Comparison of ENCODE assay signal across 7 mouse cellular contexts in the genomic region with DNA sequence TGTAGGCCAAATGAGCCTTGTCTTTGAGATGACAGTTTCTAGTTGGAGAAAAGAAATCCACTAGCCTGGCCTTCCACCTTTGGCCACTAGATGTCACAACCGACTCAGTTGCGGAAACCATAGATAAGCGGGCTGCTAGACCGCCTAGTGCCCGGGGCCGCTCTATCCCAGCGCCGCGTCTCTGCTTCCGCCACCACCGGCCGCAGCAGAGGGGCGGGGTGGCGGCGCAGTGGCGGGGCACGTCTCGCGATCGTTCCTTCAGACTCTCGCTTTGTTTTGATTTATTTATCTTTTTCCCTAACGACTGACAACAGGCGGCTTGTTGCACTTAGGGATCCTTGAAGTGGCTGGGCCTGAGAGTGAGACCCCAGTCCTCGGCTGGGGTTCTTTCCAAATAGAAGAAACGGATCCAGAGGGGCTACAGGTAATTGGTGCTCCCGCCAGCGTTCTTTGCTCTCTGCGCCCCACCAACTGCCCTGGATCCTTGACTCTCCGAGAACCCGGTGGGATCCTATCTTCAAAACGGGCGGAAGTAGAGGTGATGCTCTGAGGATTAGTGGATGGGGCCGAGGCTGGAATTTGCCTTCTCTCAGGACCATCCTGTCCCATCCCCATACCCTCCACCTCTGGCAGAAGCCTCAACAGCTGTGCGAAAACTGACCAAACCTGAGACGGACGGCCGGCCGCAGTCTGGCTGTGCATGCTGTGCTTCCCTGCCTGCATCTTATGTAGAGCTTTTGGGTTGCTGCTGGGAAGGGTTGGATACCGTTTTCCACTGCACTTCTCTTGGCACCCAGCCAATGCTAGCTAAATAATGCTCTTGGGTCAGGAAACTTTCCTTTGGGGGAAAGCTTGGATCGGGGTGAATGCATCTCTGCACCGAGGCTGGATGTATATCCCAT. TPM values are rescaled to one million over a fixed set of nuclear protein-coding genes. Genes with fewer than 3 reads are reported as not detected.
DNase-seq lines count a peak whose midpoint lies in the region; ATAC-seq and TF ChIP-seq lines count a peak whose summit lies in the region.

No protein-coding gene starts in this region.

- intact Hi-C loops in left cerebral cortex, postnatal 4 days (cut with DNase I) = no loop called here

- peaks cover 26% of the 10 kb centered on the region for H3K36me3 ChIP-seq in embryonic facial prominence, embryonic 10.5 days (replicated peaks)
- H3K36me3 ChIP-seq in intestine, postnatal 0 days (ENCODE audit: control insufficient read depth, insufficient read depth) = peaks cover 5% of the 10 kb centered on the region
- H3K36me3 ChIP-seq in midbrain, embryonic 12.5 days = peaks cover 9% of the 10 kb centered on the region
- no peaks in the 10 kb centered on the region for H3K36me3 ChIP-seq in small intestine, adult 2 months (ENCODE audit: control insufficient read depth, insufficient read depth, low read length)

- peak overlapping the region; percentile 87 for H3K4me3 ChIP-seq in embryonic facial prominence, embryonic 10.5 days
- peak overlapping the region; percentile 64 for H3K4me3 ChIP-seq in intestine, postnatal 0 days (ENCODE audit: low read depth, low read length)
- H3K4me3 ChIP-seq in midbrain, embryonic 12.5 days = peak overlapping the region; percentile 71
- H3K4me3 ChIP-seq in small intestine, adult 2 months (ENCODE audit: low read depth, low read length) = peak overlapping the region; percentile 82

- under 1% methylated on average over 41 of the region's 41 CpGs for whole genome bisulfite sequencing in embryonic facial prominence, embryonic 10.5 days
- under 1% methylated on average over 41 of the region's 41 CpGs for WGBS in intestine, postnatal 0 days
- under 1% methylated on average over 41 of the region's 41 CpGs for WGBS in midbrain, embryonic 12.5 days
- under 1% methylated on average over 41 of the region's 41 CpGs for WGBS in small intestine, adult 2 months

- H3K9me3 ChIP-seq in embryonic facial prominence, embryonic 10.5 days = no peaks in the 10 kb centered on the region
- H3K9me3 ChIP-seq in intestine, postnatal 0 days (ENCODE audit: control insufficient read depth) = no peaks in the 10 kb centered on the region
- no peaks in the 10 kb centered on the region for H3K9me3 ChIP-seq in midbrain, embryonic 12.5 days

- peaks cover 10% of the 10 kb centered on the region for H3K4me1 ChIP-seq in embryonic facial prominence, embryonic 10.5 days
- no peaks in the 10 kb centered on the region for H3K4me1 ChIP-seq in intestine, postnatal 0 days (replicated peaks; ENCODE audit: control insufficient read depth, insufficient read depth, low read length)
- H3K4me1 ChIP-seq in midbrain, embryonic 12.5 days = peaks cover 6% of the 10 kb centered on the region
- H3K4me1 ChIP-seq in small intestine, adult 2 months (ENCODE audit: control insufficient read depth, insufficient read depth, insufficient read length, low read length) = peaks cover 6% of the 10 kb centered on the region; the same call in 1 of the 2 replicates

- no peaks in the 10 kb centered on the region for H3K27me3 ChIP-seq in embryonic facial prominence, embryonic 10.5 days (replicated peaks; ENCODE audit: low read depth, poor library complexity, severe bottlenecking)
- H3K27me3 ChIP-seq in intestine, postnatal 0 days (replicated peaks; ENCODE audit: control insufficient read depth, insufficient read depth, low read length) = no peaks in the 10 kb centered on the region
- H3K27me3 ChIP-seq in midbrain, embryonic 12.5 days = no peaks in the 10 kb centered on the region
- H3K27me3 ChIP-seq in small intestine, adult 2 months (ENCODE audit: control insufficient read depth, insufficient read depth, low read length) = no peaks in the 10 kb centered on the region

- peak overlapping the region; percentile 89 for H3K27ac ChIP-seq in embryonic facial prominence, embryonic 10.5 days (replicated peaks)
- peak overlapping the region; percentile 69 for H3K27ac ChIP-seq in intestine, postnatal 0 days (ENCODE audit: low read depth, low read length)
- H3K27ac ChIP-seq in midbrain, embryonic 12.5 days (replicated peaks) = peak overlapping the region; percentile 82
- H3K27ac ChIP-seq in small intestine, adult 2 months (ENCODE audit: insufficient read depth, low read depth, low read length) = peak overlapping the region; percentile 61

- peak; percentile 95 for DNase-seq in adrenal gland, postnatal 10 days
- peak; percentile 95 for DNase-seq in embryonic facial prominence, embryonic 10.5 days (ENCODE audit: low spot score)
- peak; percentile 49 for DNase-seq in gonadal fat pad, adult 2 months (ENCODE audit: low read depth)
- DNase-seq in left cerebral cortex, postnatal 4 days = peak; percentile 95

- H3K4me2 ChIP-seq in intestine, postnatal 0 days (replicated peaks; ENCODE audit: low read depth) = peak overlapping the region; percentile 78
- H3K4me2 ChIP-seq in midbrain, embryonic 12.5 days (replicated peaks) = peak overlapping the region; percentile 79

- ATAC-seq in intestine, postnatal 0 days = peak; percentile 97
- peak; percentile 98 for ATAC-seq in midbrain, embryonic 12.5 days (ENCODE audit: low FRiP score, low read depth)

- peak overlapping the region; percentile 65 for H3K9ac ChIP-seq in intestine, postnatal 0 days (ENCODE audit: low read depth, low read length)
- peak overlapping the region; percentile 82 for H3K9ac ChIP-seq in midbrain, embryonic 12.5 days (replicated peaks)

- peak; percentile 94 for TF ChIP-seq CTCF in intestine, postnatal 0 days (IDR thresholded peaks at IDR 0.05; ENCODE audit: low read depth)
- TF ChIP-seq CTCF in small intestine, adult 2 months (IDR thresholded peaks at IDR 0.05; ENCODE audit: extremely low read depth, insufficient read length, insufficient replicate concordance, low read depth, low read length) = peak; percentile 77; the same call in 1 of the 2 replicates

- TF ChIP-seq POLR2A in small intestine, adult 2 months (IDR thresholded peaks at IDR 0.05; ENCODE audit: low read depth, low read length) = no peak

RNA-seq across cellular contexts. Expression of gene Ift46, which starts 5.3 kb away (rescaled TPM):
- 10 to 100 TPM; 73.0 to 87.7 TPM for total RNA-seq in adrenal gland, postnatal 10 days (2021)
- polyA plus RNA-seq in embryonic facial prominence, embryonic 10.5 days (2016; fragmentation: Nextera tagmentation; extraction: Ambion mirVana) = 133 and 139 TPM in 2 replicates
- polyA plus RNA-seq in gonadal fat pad, adult 2 months (2012; rRNA removed) = 55.0 and 67.3 TPM in 2 replicates
- 52.8 and 56.9 TPM in 2 replicates for polyA plus RNA-seq in intestine, postnatal 0 days (2015; fragmentation: Nextera tagmentation; extraction: Ambion mirVana)
- 100 to 1,000 TPM; 111 to 114 TPM for total RNA-seq in left cerebral cortex, postnatal 4 days (2021)
- 156 TPM in 2 replicates for polyA plus RNA-seq in midbrain, embryonic 12.5 days (2016; fragmentation: Nextera tagmentation; extraction: Ambion mirVana)
- polyA plus RNA-seq in small intestine, adult 2 months (2012; rRNA removed) = 13.4 and 26.2 TPM in 2 replicates

RNA-seq across cellular contexts. Expression of gene Arcn1, which starts 5.4 kb away (rescaled TPM):
- 100 to 1,000 TPM; 138 to 150 TPM for total RNA-seq in adrenal gland, postnatal 10 days (2021)
- polyA plus RNA-seq in embryonic facial prominence, embryonic 10.5 days (2016; fragmentation: Nextera tagmentation; extraction: Ambion mirVana) = 169 and 171 TPM in 2 replicates
- 60.6 and 60.8 TPM in 2 replicates for polyA plus RNA-seq in gonadal fat pad, adult 2 months (2012; rRNA removed)
- polyA plus RNA-seq in intestine, postnatal 0 days (2015; fragmentation: Nextera tagmentation; extraction: Ambion mirVana) = 113 and 121 TPM in 2 replicates
- 100 to 1,000 TPM; 116 to 122 TPM for total RNA-seq in left cerebral cortex, postnatal 4 days (2021)
- 175 and 179 TPM in 2 replicates for polyA plus RNA-seq in midbrain, embryonic 12.5 days (2016; fragmentation: Nextera tagmentation; extraction: Ambion mirVana)
- 19.3 and 47.9 TPM in 2 replicates for polyA plus RNA-seq in small intestine, adult 2 months (2012; rRNA removed)

RNA-seq across cellular contexts. Expression of gene Tmem25, which starts 26.1 kb away (rescaled TPM):
- total RNA-seq in adrenal gland, postnatal 10 days (2021) = 10 to 100 TPM in 1 of 2 experiments, 1 to 10 TPM in 1; 4.3 to 10.4 TPM
- polyA plus RNA-seq in embryonic facial prominence, embryonic 10.5 days (2016; fragmentation: Nextera tagmentation; extraction: Ambion mirVana) = 1.7 and 2.1 TPM in 2 replicates
- 2.9 and 3.3 TPM in 2 replicates for polyA plus RNA-seq in gonadal fat pad, adult 2 months (2012; rRNA removed)
- polyA plus RNA-seq in intestine, postnatal 0 days (2015; fragmentation: Nextera tagmentation; extraction: Ambion mirVana) = 4.2 and 4.9 TPM in 2 replicates
- 10 to 100 TPM; 17.9 to 20.1 TPM for total RNA-seq in left cerebral cortex, postnatal 4 days (2021)
- polyA plus RNA-seq in midbrain, embryonic 12.5 days (2016; fragmentation: Nextera tagmentation; extraction: Ambion mirVana) = 5.5 and 5.9 TPM in 2 replicates
- 2.9 and 6.9 TPM in 2 replicates for polyA plus RNA-seq in small intestine, adult 2 months (2012; rRNA removed)

RNA-seq across cellular contexts. Expression of gene Ttc36, which starts 29.9 kb away (rescaled TPM):
- 10 to 100 TPM; 37.0 to 92.7 TPM for total RNA-seq in adrenal gland, postnatal 10 days (2021)
- not detected in 2 replicates for polyA plus RNA-seq in embryonic facial prominence, embryonic 10.5 days (2016; fragmentation: Nextera tagmentation; extraction: Ambion mirVana)
- 1.3 and 3.0 TPM in 2 replicates for polyA plus RNA-seq in gonadal fat pad, adult 2 months (2012; rRNA removed)
- 3.2 and 4.0 TPM in 2 replicates for polyA plus RNA-seq in intestine, postnatal 0 days (2015; fragmentation: Nextera tagmentation; extraction: Ambion mirVana)
- 1 to 10 TPM in 1 of 2 experiments, under 1 TPM in 1; 0.54 to 1.0 TPM for total RNA-seq in left cerebral cortex, postnatal 4 days (2021)
- not detected in 2 replicates for polyA plus RNA-seq in midbrain, embryonic 12.5 days (2016; fragmentation: Nextera tagmentation; extraction: Ambion mirVana)
- 2.1 and 9.4 TPM in 2 replicates for polyA plus RNA-seq in small intestine, adult 2 months (2012; rRNA removed)

RNA-seq across cellular contexts. Expression of gene Phldb1, which starts 38.0 kb away (rescaled TPM):
- 10 to 100 TPM; 54.5 to 63.9 TPM for total RNA-seq in adrenal gland, postnatal 10 days (2021)
- 48.4 and 51.1 TPM in 2 replicates for polyA plus RNA-seq in embryonic facial prominence, embryonic 10.5 days (2016; fragmentation: Nextera tagmentation; extraction: Ambion mirVana)
- 90.2 and 117 TPM in 2 replicates for polyA plus RNA-seq in gonadal fat pad, adult 2 months (2012; rRNA removed)
- 6.2 and 6.9 TPM in 2 replicates for polyA plus RNA-seq in intestine, postnatal 0 days (2015; fragmentation: Nextera tagmentation; extraction: Ambion mirVana)
- 100 to 1,000 TPM; 132 to 141 TPM for total RNA-seq in left cerebral cortex, postnatal 4 days (2021)
- 72.8 and 74.5 TPM in 2 replicates for polyA plus RNA-seq in midbrain, embryonic 12.5 days (2016; fragmentation: Nextera tagmentation; extraction: Ambion mirVana)
- polyA plus RNA-seq in small intestine, adult 2 months (2012; rRNA removed) = 29.8 and 34.1 TPM in 2 replicates

Comparison
In these comparisons a context has a peak if more than half of its experiments do, and no peak if none do; other contexts are left out.
1. Peak in every context shown above with its lines: DNase-seq, ATAC-seq, H3K4me3 ChIP-seq and H3K27ac ChIP-seq.